Mouse (Mus musculus) liver, embryonic 12.5 days (tissue): ENCODE measurements at regions not wholly inside any gene's neighbourhood (a gene's known extent, or its start where the extent isn't known, plus 50 kb on each side); places are given as distances from the start of the nearest gene placed in this dataset.

Experiments used
- ATAC-seq: fragments of 200-750 bp; cut with Nextera tagmentation; 2 replicates; pipeline ENCODE4 v1.8.0; 2017; ENCODE audit warnings: moderate number of reproducible peaks, mild to moderate bottlenecking, moderate library complexity
- H3K27ac ChIP-seq: fragments of 300-500 bp; sonication (generic); 2 replicates; pipeline ENCODE4 v1.5.1; 2016; ENCODE audit warnings: mild to moderate bottlenecking
- H3K27me3 ChIP-seq: fragments of 300-500 bp; sonication (generic); replicated peaks from 2 replicates; pipeline ENCODE4 v1.6.1; 2016; ENCODE audit warnings: mild to moderate bottlenecking, moderate library complexity
- H3K36me3 ChIP-seq: fragments of 300-500 bp; sonication (generic); 2 replicates; pipeline ENCODE4 v1.6.1; 2016; ENCODE audit warnings: mild to moderate bottlenecking, moderate library complexity
- H3K4me1 ChIP-seq: fragments of 300-500 bp; sonication (generic); 2 replicates; pipeline ENCODE4 v1.6.1; 2016
- H3K4me2 ChIP-seq: fragments of 300-500 bp; sonication (generic); 2 replicates; pipeline ENCODE4 v1.6.1; 2016; ENCODE audit warnings: mild to moderate bottlenecking, moderate library complexity
- H3K4me3 ChIP-seq: fragments of 300-500 bp; sonication (generic); 2 replicates; pipeline ENCODE4 v1.5.1; 2016; ENCODE audit warnings: mild to moderate bottlenecking, moderate library complexity
- H3K9ac ChIP-seq: fragments of 300-500 bp; sonication (generic); 2 replicates; pipeline ENCODE4 v1.6.1; 2016; ENCODE audit warnings: mild to moderate bottlenecking, moderate library complexity
- H3K9me3 ChIP-seq: fragments of 300-500 bp; sonication (generic); replicated peaks from 2 replicates; pipeline ENCODE4 v1.6.1; 2016; ENCODE audit warnings: mild to moderate bottlenecking, moderate library complexity
- WGBS: fragments of 180-500 bp; shearing (Covaris S2); methylation state at CpG from one replicate; pipeline ENCODE4 v1.1.7; 2016; ENCODE audit not compliant: insufficient replicate concordance; 5-methylcytosine and 5-hydroxymethylcytosine counted together

- Histone ChIP-seq H3K4me2 (no peak overlapping the region), H3K9me3 (no peaks in the 10 kb centered on the region), H3K27ac (no peak overlapping the region), H3K4me3 (no peak overlapping the region), H3K27me3 (no peaks in the 10 kb centered on the region), H3K36me3 (no peaks in the 10 kb centered on the region), H3K9ac (no peak overlapping the region), H3K4me1 (no peaks in the 10 kb centered on the region)
- ATAC-seq = no peak
- 86% methylated on average over 12 of the region's 12 CpGs for WGBS
Measured at GRCm38 (mm10) chr14:105773674-105774073, 122.9 kb downstream of the Spry2 start.

DNA sequence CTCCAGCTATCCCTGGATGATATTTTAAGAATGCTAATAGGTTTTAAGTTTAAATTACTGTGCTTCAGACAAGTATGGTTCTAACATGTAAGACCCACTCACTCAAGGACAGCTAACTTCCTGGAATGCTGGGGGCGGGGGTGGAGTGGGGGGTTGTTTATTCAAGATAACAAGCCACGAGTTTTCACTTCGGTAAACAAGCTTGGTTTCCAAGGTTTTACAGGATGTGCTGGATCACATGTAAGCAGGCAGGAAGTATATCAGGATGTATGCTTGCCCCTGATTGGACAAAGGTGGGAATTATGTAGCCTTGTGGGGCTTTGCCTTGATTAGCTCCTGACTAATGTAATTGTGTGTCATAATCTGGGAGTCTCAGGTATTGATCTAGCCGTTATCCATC lies 129.5 kb downstream of the Spry2 start:
- 28% methylated on average over 4 of the region's 4 CpGs for WGBS
- no peaks in the 10 kb centered on the region for H3K27me3 ChIP-seq
- H3K9me3 ChIP-seq = no peaks in the 10 kb centered on the region
- H3K9ac ChIP-seq = no peak overlapping the region
- H3K27ac ChIP-seq = no peak overlapping the region
- H3K4me2 ChIP-seq = no peak overlapping the region
- no peak overlapping the region for H3K4me3 ChIP-seq
- no peaks in the 10 kb centered on the region for H3K36me3 ChIP-seq
- H3K4me1 ChIP-seq = peaks cover 3% of the 10 kb centered on the region; the same call in 1 of the 2 replicates
- no peak for ATAC-seq

- WGBS = 65% methylated on average over 4 of the region's 4 CpGs
- no peaks in the 10 kb centered on the region for H3K36me3 ChIP-seq
- no peaks in the 10 kb centered on the region for H3K9me3 ChIP-seq
- no peak overlapping the region for H3K4me2 ChIP-seq
- H3K27me3 ChIP-seq = no peaks in the 10 kb centered on the region
- H3K27ac ChIP-seq = no peak overlapping the region
- H3K4me1 ChIP-seq = no peaks in the 10 kb centered on the region
- ATAC-seq = no peak
- H3K4me3 ChIP-seq = no peak overlapping the region
- no peak overlapping the region for H3K9ac ChIP-seq
Measured at GRCm38 (mm10) chr14:105752509-105753375, 143.9 kb downstream of the Spry2 start.

GRCm38 (mm10) chr14:105751762-105752161 lies 144.9 kb downstream of the Spry2 start:
- ATAC-seq = no peak
- 36% methylated on average over 7 of the region's 7 CpGs for WGBS
- H3K9me3 ChIP-seq = no peaks in the 10 kb centered on the region
- no peak overlapping the region for H3K9ac ChIP-seq
- no peaks in the 10 kb centered on the region for H3K27me3 ChIP-seq
- no peak overlapping the region for H3K4me2 ChIP-seq
- H3K4me3 ChIP-seq = no peak overlapping the region
- H3K27ac ChIP-seq = no peak overlapping the region
- no peaks in the 10 kb centered on the region for H3K4me1 ChIP-seq
- no peaks in the 10 kb centered on the region for H3K36me3 ChIP-seq

GRCm38 (mm10) chr14:105744578-105744977 lies 152.0 kb downstream of the Spry2 start:
- Histone ChIP-seq H3K9me3 (no peaks in the 10 kb centered on the region), H3K4me3 (no peak overlapping the region), H3K27ac (no peak overlapping the region), H3K36me3 (no peaks in the 10 kb centered on the region), H3K4me1 (no peaks in the 10 kb centered on the region), H3K9ac (no peak overlapping the region), H3K27me3 (no peaks in the 10 kb centered on the region), H3K4me2 (no peak overlapping the region)
- no peak for ATAC-seq
- 74% methylated on average over 2 of the region's 2 CpGs for WGBS

GRCm38 (mm10) chr14:105744125-105744524 lies 152.5 kb downstream of the Spry2 start:
- no peaks in the 10 kb centered on the region for H3K9me3 ChIP-seq
- H3K27ac ChIP-seq = no peak overlapping the region
- H3K9ac ChIP-seq = no peak overlapping the region
- no peak overlapping the region for H3K4me2 ChIP-seq
- H3K36me3 ChIP-seq = no peaks in the 10 kb centered on the region
- no peaks in the 10 kb centered on the region for H3K27me3 ChIP-seq
- WGBS = 80% methylated on average over 3 of the region's 3 CpGs
- H3K4me1 ChIP-seq = no peaks in the 10 kb centered on the region
- ATAC-seq = no peak
- H3K4me3 ChIP-seq = no peak overlapping the region

DNA sequence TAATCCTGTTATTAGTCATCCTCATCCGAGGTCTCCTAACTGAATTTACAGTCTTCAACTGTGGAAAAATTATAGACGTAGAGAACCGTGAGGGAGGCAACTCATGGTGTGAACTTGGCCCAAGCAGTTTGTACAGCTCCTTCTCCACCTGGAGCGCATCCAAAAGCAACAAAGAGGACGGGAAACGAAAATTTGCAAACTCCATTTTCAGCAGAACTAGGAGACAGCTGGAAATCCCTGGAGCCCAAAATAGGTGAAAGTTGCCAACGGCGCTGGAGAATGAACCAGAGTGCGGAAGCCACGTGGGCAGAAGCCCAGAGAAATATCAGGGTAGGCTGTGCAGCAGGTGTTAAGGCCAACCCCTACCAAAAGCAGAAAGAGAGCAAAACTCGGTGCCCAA lies 155.7 kb downstream of the Spry2 start:
- Histone ChIP-seq H3K4me3 (no peak overlapping the region), H3K36me3 (no peaks in the 10 kb centered on the region), H3K9ac (no peak overlapping the region), H3K4me1 (no peaks in the 10 kb centered on the region), H3K27me3 (no peaks in the 10 kb centered on the region), H3K4me2 (no peak overlapping the region), H3K27ac (no peak overlapping the region), H3K9me3 (no peaks in the 10 kb centered on the region)
- 72% methylated on average over 11 of the region's 11 CpGs for whole genome bisulfite sequencing
- ATAC-seq = no peak

- ATAC-seq = no peak
- H3K9me3 ChIP-seq = no peaks in the 10 kb centered on the region
- H3K27me3 ChIP-seq = no peaks in the 10 kb centered on the region
- H3K27ac ChIP-seq = no peak overlapping the region
- H3K36me3 ChIP-seq = no peaks in the 10 kb centered on the region
- H3K4me1 ChIP-seq = peaks cover 2% of the 10 kb centered on the region; the same call in 1 of the 2 replicates
- WGBS = 75% methylated on average over 5 of the region's 5 CpGs
- no peak overlapping the region for H3K4me2 ChIP-seq
- H3K9ac ChIP-seq = no peak overlapping the region
- no peak overlapping the region for H3K4me3 ChIP-seq
Measured at GRCm38 (mm10) chr14:105738568-105738967, 158.1 kb downstream of the Spry2 start.

DNA sequence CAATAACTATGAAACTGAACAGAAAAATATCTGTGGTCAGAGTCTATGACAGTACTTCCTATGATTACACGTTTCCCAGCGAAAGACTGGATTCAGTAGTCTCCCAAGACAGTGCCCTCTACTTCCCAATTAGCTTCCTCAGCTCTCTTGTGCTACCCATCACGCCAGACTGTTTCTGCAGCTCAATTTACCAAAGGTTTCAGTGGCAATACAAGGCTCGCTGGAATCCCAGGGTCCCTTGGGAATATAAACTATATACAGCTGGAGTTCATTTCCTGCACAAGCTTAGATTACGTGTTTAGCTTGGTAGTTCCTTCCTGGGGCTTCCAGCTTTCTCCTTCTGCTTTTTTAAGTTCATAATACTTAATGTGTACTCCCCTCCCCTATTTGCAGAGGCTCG lies 160.3 kb downstream of the Spry2 start:
- no peaks in the 10 kb centered on the region for H3K36me3 ChIP-seq
- no peaks in the 10 kb centered on the region for H3K27me3 ChIP-seq
- peaks cover 20% of the 10 kb centered on the region for H3K4me1 ChIP-seq
- H3K4me3 ChIP-seq = no peak overlapping the region
- no peak overlapping the region for H3K4me2 ChIP-seq
- H3K9ac ChIP-seq = no peak overlapping the region
- H3K27ac ChIP-seq = no peak overlapping the region
- no peak for ATAC-seq
- 31% methylated on average over 6 of the region's 6 CpGs for WGBS
- H3K9me3 ChIP-seq = no peaks in the 10 kb centered on the region

- no peak overlapping the region for H3K27ac ChIP-seq
- peaks cover 28% of the 10 kb centered on the region for H3K4me1 ChIP-seq
- no peaks in the 10 kb centered on the region for H3K9me3 ChIP-seq
- no peaks in the 10 kb centered on the region for H3K27me3 ChIP-seq
- no peak for ATAC-seq
- 59% methylated on average over 7 of the region's 7 CpGs for WGBS
- no peak overlapping the region for H3K4me3 ChIP-seq
- H3K4me2 ChIP-seq = no peak overlapping the region
- no peak overlapping the region for H3K9ac ChIP-seq
- H3K36me3 ChIP-seq = no peaks in the 10 kb centered on the region
Measured at GRCm38 (mm10) chr14:105734291-105734690, 162.3 kb downstream of the Spry2 start.

DNA sequence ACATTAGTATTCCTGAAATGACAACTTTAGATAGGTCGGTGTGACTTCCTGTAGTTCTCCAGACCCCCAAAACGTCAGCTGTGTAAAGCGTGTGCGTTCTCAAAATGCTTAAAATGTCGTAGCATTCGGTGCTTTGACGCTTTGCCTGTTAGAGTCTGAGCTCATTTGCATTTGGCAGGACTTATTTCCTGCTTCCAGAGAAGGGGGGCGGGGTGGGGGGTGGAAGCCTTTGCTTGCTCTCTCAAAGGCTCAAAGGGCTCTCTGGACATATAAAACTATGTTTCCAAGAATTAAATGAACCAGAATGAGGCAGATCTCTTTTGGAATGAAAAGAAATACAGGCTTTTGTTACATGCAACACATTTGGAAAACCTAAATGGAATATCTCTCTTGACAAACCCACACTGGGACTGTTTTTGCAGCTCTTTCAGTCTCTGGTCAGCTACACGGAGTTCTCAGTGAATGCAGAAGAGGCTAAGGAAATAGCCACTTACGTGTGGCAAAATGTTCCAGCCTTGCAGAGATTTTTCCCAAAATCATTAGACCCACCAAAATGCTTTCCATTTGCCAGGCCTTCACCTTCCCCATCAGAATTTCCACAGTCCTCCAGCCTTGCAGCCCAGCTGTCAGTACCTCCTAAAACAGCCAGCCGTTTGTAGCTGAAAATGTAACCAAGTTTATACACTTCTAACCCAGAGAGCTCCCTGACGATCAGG lies 163.4 kb downstream of the Spry2 start:
- Histone ChIP-seq H3K4me2 (peak overlapping the region; percentile 63), H3K36me3 (no peaks in the 10 kb centered on the region), H3K9me3 (no peaks in the 10 kb centered on the region), H3K4me1 (peaks cover 28% of the 10 kb centered on the region), H3K4me3 (peak overlapping the region; percentile 44), H3K27me3 (no peaks in the 10 kb centered on the region), H3K27ac (peak overlapping the region; percentile 80), H3K9ac (no peak overlapping the region)
- WGBS = 13% methylated on average over 12 of the region's 12 CpGs
- ATAC-seq = no peak

DNA sequence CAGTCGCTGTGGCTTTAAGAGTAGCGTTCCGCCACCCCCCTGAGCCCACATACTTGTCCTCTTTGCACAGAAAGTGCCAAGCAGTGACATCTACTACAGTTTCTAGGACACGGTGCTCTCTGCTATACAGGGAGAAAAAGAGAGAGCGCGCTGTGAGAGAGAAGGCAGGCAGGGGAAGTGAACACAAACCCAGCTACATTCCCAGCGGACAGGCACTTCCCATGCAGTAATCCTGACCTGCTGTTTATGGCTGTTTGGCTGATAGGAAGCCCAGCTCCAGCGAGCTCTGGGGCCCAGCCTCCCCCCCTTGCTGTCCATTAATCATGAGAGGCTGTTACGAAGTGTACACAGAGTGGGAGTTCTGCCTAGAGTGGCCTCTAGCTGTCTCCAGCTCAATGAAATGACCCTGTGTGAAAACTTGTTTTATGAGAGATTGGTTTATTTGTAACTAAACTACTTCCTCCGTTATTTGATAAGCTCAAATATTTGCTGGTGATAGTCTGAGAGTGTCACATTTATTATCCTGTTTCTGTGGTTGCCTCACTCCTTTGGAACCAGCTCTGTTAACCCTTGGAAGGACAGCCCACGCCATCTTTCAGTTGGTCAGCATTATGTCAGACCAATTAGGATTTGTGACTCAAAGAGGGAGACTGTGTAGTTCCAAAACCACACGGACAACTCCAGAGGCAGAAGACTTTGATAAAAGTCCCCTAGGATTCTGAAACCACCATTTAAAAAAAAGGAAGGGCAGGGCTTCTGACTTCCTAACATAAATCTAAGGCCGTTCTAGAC lies 164.2 kb downstream of the Spry2 start:
- no peaks in the 10 kb centered on the region for H3K27me3 ChIP-seq
- H3K4me3 ChIP-seq = peak overlapping the region; percentile 44
- peak overlapping the region; percentile 80 for H3K27ac ChIP-seq
- H3K4me2 ChIP-seq = peak overlapping the region; percentile 63
- H3K4me1 ChIP-seq = peaks cover 28% of the 10 kb centered on the region
- ATAC-seq = peak; percentile 89
- H3K36me3 ChIP-seq = no peaks in the 10 kb centered on the region
- WGBS = 2% methylated on average over 13 of the region's 13 CpGs
- H3K9me3 ChIP-seq = no peaks in the 10 kb centered on the region
- peak overlapping the region; percentile 44 for H3K9ac ChIP-seq
